Mouse (Mus musculus): ENCODE data around the gene Gsc2. TPM values are rescaled to one million over a fixed set of nuclear protein-coding genes. Genes with fewer than 3 reads are reported as not detected.

Gene Gsc2
- total and polyA plus RNA-seq, 3 experiments = not detected

- no peak overlapping the region for H3K9ac ChIP-seq (ENCODE audit: insufficient read depth, low read depth)
- DNase-seq (ENCODE audit: extremely low read depth) = no peak
- H3K36me3 ChIP-seq (replicated peaks in 1 of 2; ENCODE audit: control insufficient read depth in 1 of 2, insufficient read depth in 1 of 2, low read length in 1 of 2) = no peaks in the 10 kb centered on the region
- H3K27me3 ChIP-seq (replicated peaks) = peaks cover 51% of the 10 kb centered on the region
- TF ChIP-seq NRF1 (IDR thresholded peaks at IDR 0.05; ENCODE audit: low read depth, low read length) (no peak), RCOR1 (conservative IDR thresholded peaks at IDR 0.05; ENCODE audit: low read depth, low read length) (no peak), POLR2A (IDR thresholded peaks at IDR 0.05; ENCODE audit: low read depth, low read length) (no peak), SMC3 (IDR thresholded peaks at IDR 0.05; ENCODE audit: low read depth, low read length) (no peak), USF2 (conservative IDR thresholded peaks at IDR 0.05; ENCODE audit: low read depth, low read length) (no peak), IRF4 (IDR thresholded peaks at IDR 0.05; ENCODE audit: low read depth, low read length) (no peak), TBP (conservative IDR thresholded peaks at IDR 0.05; ENCODE audit: low read depth, low read length) (no peak), CHD2 (IDR thresholded peaks at IDR 0.05; ENCODE audit: low read length) (no peak)
- in situ Hi-C loops (cut with MboI; ENCODE audit: low pct_ligation_motif_present, low pct_unique_long_range_greater_than_20kb, low sequenced_read_pairs) (no loop called here), dilution Hi-C loops (cut with MboI; ENCODE audit: extremely low pct_ligation_motif_present, extremely low pct_unique_long_range_greater_than_20kb, low sequenced_read_pairs) (no loop called here)
- no peak overlapping the region for H3K4me2 ChIP-seq (ENCODE audit: insufficient read depth, low read depth, poor library complexity, severe bottlenecking)
- peaks cover 0 to 9% of the 10 kb centered on the region in 2 experiments; a peak in 2 of 4 replicates for H3K4me1 ChIP-seq (ENCODE audit: control insufficient read depth in 1 of 2, insufficient read depth in 2 of 2)
- no peaks in the 10 kb centered on the region for H3K9me3 ChIP-seq (replicated peaks; ENCODE audit: low read length)
- no peak overlapping the region for H3K27ac ChIP-seq (ENCODE audit: insufficient read depth, low read depth)
- H3K79me2 ChIP-seq (replicated peaks; ENCODE audit: control insufficient read depth, extremely low read depth, insufficient read depth, poor library complexity, severe bottlenecking) = no peaks in the 10 kb centered on the region
- H3K4me3 ChIP-seq (replicated peaks in 1 of 3; ENCODE audit: low read depth in 2 of 3, low read length in 2 of 3, poor library complexity in 1 of 3) = no peak overlapping the region
Observed at GRCm38 (mm10) chr16:17936776-17937175, 21.9 kb upstream of the Gsc2 start.

- dilution Hi-C loops (cut with MboI; ENCODE audit: extremely low pct_ligation_motif_present, extremely low pct_unique_long_range_greater_than_20kb, low sequenced_read_pairs) (no loop called here), in situ Hi-C loops (cut with MboI; ENCODE audit: low pct_ligation_motif_present, low pct_unique_long_range_greater_than_20kb, low sequenced_read_pairs) (no loop called here)
- TF ChIP-seq MAZ (IDR thresholded peaks at IDR 0.05; ENCODE audit: low read depth, low read length) (no peak), POLR2AphosphoS2 (IDR thresholded peaks at IDR 0.05; ENCODE audit: low read depth, low read length) (no peak), MXI1 (IDR thresholded peaks at IDR 0.05; ENCODE audit: low read depth, low read length) (no peak), UBTF (IDR thresholded peaks at IDR 0.05; ENCODE audit: low read depth, low read length) (no peak), TBP (conservative IDR thresholded peaks at IDR 0.05; ENCODE audit: low read depth, low read length) (no peak), CHD2 (IDR thresholded peaks at IDR 0.05; ENCODE audit: low read length) (no peak), MAFK (IDR thresholded peaks at IDR 0.05; ENCODE audit: insufficient replicate concordance, low read length) (no peak), ZMIZ1 (IDR thresholded peaks at IDR 0.05; ENCODE audit: low read depth, low read length) (no peak), BHLHE40 (IDR thresholded peaks at IDR 0.05; ENCODE audit: low read depth, low read length) (no peak)
- Histone ChIP-seq H3K79me2 (replicated peaks; ENCODE audit: control insufficient read depth, extremely low read depth, insufficient read depth, poor library complexity, severe bottlenecking) (no peaks in the 10 kb centered on the region), H3K36me3 (replicated peaks in 1 of 2; ENCODE audit: control insufficient read depth in 1 of 2, insufficient read depth in 1 of 2, low read length in 1 of 2) (no peaks in the 10 kb centered on the region), H3K4me2 (ENCODE audit: insufficient read depth, low read depth, poor library complexity, severe bottlenecking) (no peak overlapping the region), H3K9ac (ENCODE audit: insufficient read depth, low read depth) (no peak overlapping the region), H3K27ac (ENCODE audit: insufficient read depth, low read depth) (no peak overlapping the region), H3K9me3 (replicated peaks; ENCODE audit: low read length) (no peaks in the 10 kb centered on the region), H3K4me3 (replicated peaks in 1 of 3; ENCODE audit: low read depth in 2 of 3, low read length in 2 of 3, poor library complexity in 1 of 3) (no peak overlapping the region), H3K4me1 (ENCODE audit: control insufficient read depth in 1 of 2, insufficient read depth in 2 of 2) (peaks cover 0 to 12% of the 10 kb centered on the region in 2 experiments; a peak in 2 of 4 replicates), H3K27me3 (replicated peaks) (peaks cover 47% of the 10 kb centered on the region)
- DNase-seq (ENCODE audit: extremely low read depth) = no peak
Observed at GRCm38 (mm10) chr16:17934445-17934910, 19.6 kb upstream of the Gsc2 start.
